Mouse (Mus musculus) left cerebral cortex, postnatal 36 days (tissue): ENCODE measurements around the gene Ppp4r4. TPM values are rescaled to one million over a fixed set of nuclear protein-coding genes. Genes with fewer than 3 reads are reported as not detected.
"Not testable (repeated sequence)": the region's sequence is repeated elsewhere in the genome, so short reads cannot be mapped to it uniquely, and the experiment has no call there.

Source experiments
- DNase-seq, 2 experiments: peaks; one replicate each; pipeline ENCODE4 v3.0.0; 2021 to 2022; ENCODE audit warnings: low spot score in 2 of 2, mixed read lengths in 1 of 2
- intact Hi-C: fragments of 180-260 bp; cut with DNase I; formaldehyde crosslinking; loops from one replicate; pipeline ENCODE4 v1.15.1; 2025
- total RNA-seq, 2 experiments: library from RNA; stranded (reverse); gene quantifications; 2 replicates each; pipeline ENCODE4 v1.2.3; 2021

The Ppp4r4 gene
- total RNA-seq: 10 to 100 TPM; 23.4 to 25.1 TPM

- intact Hi-C loops: loop anchor here (1.0 kb wide), 1 partner anchor 18 kb away; no protein-coding TSS in a partner anchor
- DNase-seq: peak; percentile 93 to 98
These were observed at the start of gene Ppp4r4 for GRCm38 (mm10) chr12:103532020-103532648. TSS of gene Ppp4r4 (plus strand) at chr12:103532283.

- intact Hi-C loops: no loop called here
- no peak for DNase-seq
These were observed 49.3 kb upstream of the Ppp4r4 start for GRCm38 (mm10) chr12:103482781-103483180.

- intact Hi-C loops, DNase-seq: not testable (repeated sequence)
These were observed 47.7 kb upstream of the Ppp4r4 start for GRCm38 (mm10) chr12:103484200-103484972.

- DNase-seq: no peak
- intact Hi-C loops: no loop called here
These were observed 45.4 kb upstream of the Ppp4r4 start for GRCm38 (mm10) chr12:103486726-103487125.

- DNase-seq: no peak
- intact Hi-C loops: no loop called here
These were observed 44.8 kb upstream of the Ppp4r4 start for GRCm38 (mm10) chr12:103487276-103487675.

- intact Hi-C loops: no loop called here
- no peak for DNase-seq
These were observed 44.3 kb upstream of the Ppp4r4 start for GRCm38 (mm10) chr12:103487750-103488149.

- intact Hi-C loops: no loop called here
- no peak for DNase-seq
These were observed 40.9 kb upstream of the Ppp4r4 start for GRCm38 (mm10) chr12:103491091-103491730.

- peak in 1 of 2 experiments; percentile 45 for DNase-seq
- intact Hi-C loops: loop anchor here (1.0 kb wide), 1 partner anchor 66 kb away; no protein-coding TSS in a partner anchor
These were observed 39.3 kb upstream of the Ppp4r4 start for GRCm38 (mm10) chr12:103492767-103493166.

GRCm38 (mm10) chr12:103494486-103494885 is 37.6 kb upstream of the Ppp4r4 start:
- peak in 1 of 2 experiments; percentile 27 for DNase-seq
- intact Hi-C loops: no loop called here

- intact Hi-C loops: loop anchor here (5.0 kb wide), 2 partner anchors 69 to 144 kb away; no protein-coding TSS in a partner anchor
- no peak for DNase-seq
These were observed 33.3 kb upstream of the Ppp4r4 start for GRCm38 (mm10) chr12:103498768-103499167.

GRCm38 (mm10) chr12:103499261-103499660 is 32.8 kb upstream of the Ppp4r4 start:
- DNase-seq: no peak
- intact Hi-C loops: loop anchor here (5.0 kb wide), 2 partner anchors 68 to 143 kb away; no protein-coding TSS in a partner anchor

GRCm38 (mm10) chr12:103503300-103503699 is 28.8 kb upstream of the Ppp4r4 start:
- no peak for DNase-seq
- intact Hi-C loops: no loop called here

- no peak for DNase-seq
- intact Hi-C loops: no loop called here
These were observed 27.7 kb upstream of the Ppp4r4 start for GRCm38 (mm10) chr12:103504402-103504801.

GRCm38 (mm10) chr12:103508346-103508745 is 23.7 kb upstream of the Ppp4r4 start:
- intact Hi-C loops: no loop called here
- no peak for DNase-seq

GRCm38 (mm10) chr12:103509893-103510292 is 22.2 kb upstream of the Ppp4r4 start:
- intact Hi-C loops: no loop called here
- DNase-seq: peak; percentile 57 to 61

GRCm38 (mm10) chr12:103511586-103511985 is 20.5 kb upstream of the Ppp4r4 start:
- intact Hi-C loops: no loop called here
- no peak for DNase-seq

GRCm38 (mm10) chr12:103513039-103513438 is 19.0 kb upstream of the Ppp4r4 start:
- no peak for DNase-seq
- intact Hi-C loops: no loop called here

GRCm38 (mm10) chr12:103513451-103513871 is 18.6 kb upstream of the Ppp4r4 start:
- DNase-seq: peak; percentile 66 to 71
- intact Hi-C loops: no loop called here

- intact Hi-C loops: loop anchor here (1.0 kb wide), 1 partner anchor 18 kb away; the partner anchor contains the start of gene Ppp4r4
- peak; percentile 43 to 57 for DNase-seq
These were observed 17.7 kb upstream of the Ppp4r4 start for GRCm38 (mm10) chr12:103514354-103514753.

GRCm38 (mm10) chr12:103515638-103516037 is 16.4 kb upstream of the Ppp4r4 start:
- intact Hi-C loops: no loop called here
- no peak for DNase-seq
